Mouse (Mus musculus) myocyte (in vitro differentiated cells): ENCODE data around the gene Cep128. TPM values are rescaled to one million over a fixed set of nuclear protein-coding genes. Genes with fewer than 3 reads are reported as not detected.
"Not testable (repeated sequence)": the region's sequence is repeated elsewhere in the genome, so short reads cannot be mapped to it uniquely, and the experiment has no call there.

Source experiments
- H3K27me3 ChIP-seq: one replicate; pipeline ENCODE4 v1.6.1; 2011; ENCODE audit not compliant: control insufficient read depth, insufficient read depth, insufficient read length
- H3K36me3 ChIP-seq: one replicate; pipeline ENCODE4 v1.6.1; 2011; ENCODE audit not compliant: control insufficient read depth, insufficient read depth
- H3K4me2 ChIP-seq: one replicate; pipeline ENCODE4 v1.6.1; 2011; ENCODE audit warnings: low read depth, control low read depth
- H3K4me3 ChIP-seq: one replicate; pipeline ENCODE4 v1.5.1; 2011; ENCODE audit warnings: mild to moderate bottlenecking, control low read depth, moderate library complexity
- H3K79me2 ChIP-seq: one replicate; pipeline ENCODE4 v1.6.1; 2011; ENCODE audit not compliant: control insufficient read depth, insufficient read depth
- H3ac ChIP-seq: one replicate; pipeline ENCODE4 v1.6.1; 2011; ENCODE audit not compliant: control insufficient read depth, insufficient read length
- CEBPB ChIP-seq: IDR thresholded peaks from 2 replicates; pipeline ENCODE4 v1.6.1; 2011; ENCODE audit warnings: mild to moderate bottlenecking, moderate library complexity; ENCODE audit not compliant: poor library complexity, insufficient read depth, severe bottlenecking
- E2F4 ChIP-seq: IDR thresholded peaks from one replicate; pipeline ENCODE4 v1.6.1; 2011; ENCODE audit warnings: mild to moderate bottlenecking, control low read depth, moderate library complexity; ENCODE audit not compliant: insufficient read depth
- MAX ChIP-seq: IDR thresholded peaks from one replicate; pipeline ENCODE4 v1.6.1; 2011; ENCODE audit warnings: low read depth, mild to moderate bottlenecking, control low read depth
- MYOD1 ChIP-seq, 3 experiments: IDR thresholded peaks; one replicate each; pipeline ENCODE4 v1.6.1; 2011; ENCODE audit warnings: control low read depth in 2 of 3, low read depth in 2 of 3, mild to moderate bottlenecking in 2 of 3, moderate library complexity in 1 of 3; ENCODE audit not compliant: insufficient read length in 2 of 3, control insufficient read depth in 1 of 3
- MYOG ChIP-seq, 3 experiments: IDR thresholded peaks; one replicate each; pipeline ENCODE4 v1.6.1; 2011; ENCODE audit warnings: control low read depth in 2 of 3, low read depth in 2 of 3, mild to moderate bottlenecking in 2 of 3; ENCODE audit not compliant: insufficient read length in 2 of 3, control insufficient read depth in 1 of 3, insufficient read depth in 1 of 3
- POLR2A ChIP-seq: IDR thresholded peaks from one replicate; pipeline ENCODE4 v1.6.1; 2011; ENCODE audit warnings: low read depth, mild to moderate bottlenecking, control low read depth, moderate library complexity; ENCODE audit not compliant: insufficient read length
- POLR2AphosphoS2 ChIP-seq: IDR thresholded peaks from one replicate; pipeline ENCODE4 v1.6.1; 2011; ENCODE audit warnings: low read depth, control low read depth; ENCODE audit not compliant: insufficient read length
- REST ChIP-seq: IDR thresholded peaks from one replicate; pipeline ENCODE4 v1.6.1; 2011; ENCODE audit warnings: mild to moderate bottlenecking, control low read depth, moderate library complexity; ENCODE audit not compliant: insufficient read depth, insufficient read length
- SRF ChIP-seq: IDR thresholded peaks from one replicate; pipeline ENCODE4 v1.6.1; 2011; ENCODE audit warnings: low read depth; ENCODE audit not compliant: control insufficient read depth, insufficient read length
- TCF12 ChIP-seq: IDR thresholded peaks from one replicate; pipeline ENCODE4 v1.6.1; 2011; ENCODE audit warnings: mild to moderate bottlenecking, control low read depth; ENCODE audit not compliant: poor library complexity, insufficient read depth, severe bottlenecking
- TCF3 ChIP-seq: IDR thresholded peaks from one replicate; pipeline ENCODE4 v1.6.1; 2011; ENCODE audit warnings: low read depth, control low read depth; ENCODE audit not compliant: insufficient read length
- USF1 ChIP-seq: IDR thresholded peaks from one replicate; pipeline ENCODE4 v1.6.1; 2011; ENCODE audit warnings: low read depth, mild to moderate bottlenecking, control low read depth, moderate library complexity
- polyA plus RNA-seq: library from polyadenylated mRNA; unstranded; fragments of >200 nt; fragmentation: generic; extraction: Trizol; gene quantifications from one replicate; pipeline ENCODE4 v1.2.1, GENCODE M21; 2012; ENCODE audit warnings: missing spikeins

Cep128 gene
- polyA plus RNA-seq, 1 experiment: 2.9 TPM

DNA sequence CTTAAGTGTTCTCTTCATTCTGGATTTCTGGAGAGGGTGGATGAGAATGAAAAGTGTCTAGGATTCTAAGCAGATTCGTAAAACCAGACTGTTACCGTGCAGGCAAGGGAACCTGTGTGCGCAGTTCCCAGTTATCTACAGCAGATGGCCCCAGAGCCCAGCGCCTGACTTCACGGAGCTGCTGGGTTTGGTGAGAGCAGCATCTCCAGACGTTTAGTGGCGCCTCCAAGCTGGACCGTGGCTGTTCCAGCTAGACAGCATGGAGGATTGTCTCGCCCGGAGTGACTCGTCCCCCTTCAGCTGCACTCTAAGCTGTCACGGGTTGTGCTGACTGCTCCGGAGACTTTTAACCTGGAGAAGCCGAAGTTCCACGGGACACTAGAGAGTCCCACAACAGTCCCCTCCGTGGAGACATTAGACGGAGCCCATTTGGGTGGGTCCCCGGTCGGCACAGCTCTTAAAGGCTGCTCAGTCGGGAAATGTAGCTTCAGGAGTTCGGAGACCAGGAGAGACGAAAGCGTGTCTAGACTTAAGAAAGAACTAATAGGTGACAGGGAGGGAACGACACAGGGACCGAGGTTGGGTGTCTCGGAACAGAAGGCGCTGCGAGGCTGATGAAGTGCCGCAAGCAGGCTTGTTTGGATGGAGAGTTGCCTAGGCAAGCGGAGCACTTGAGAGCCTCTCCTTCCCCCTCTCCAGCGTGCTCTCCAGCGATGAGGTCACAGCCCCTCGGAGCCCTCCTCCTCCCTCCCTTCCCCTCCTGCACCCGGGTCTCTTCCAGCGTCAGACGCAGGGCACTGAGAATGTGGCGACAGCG is 16.2 kb upstream of the Cep128 start:
- no peak for TF ChIP-seq MAX
- TF ChIP-seq USF1: no peak
- TF ChIP-seq CEBPB: no peak
- TF ChIP-seq POLR2AphosphoS2: no peak
- TF ChIP-seq TCF12: no peak
- H3K4me3 ChIP-seq: peak overlapping the region; percentile 10
- peaks cover 34% of the 10 kb centered on the region for H3K27me3 ChIP-seq
- no peaks in the 10 kb centered on the region for H3K36me3 ChIP-seq
- H3K79me2 ChIP-seq: no peaks in the 10 kb centered on the region
- H3ac ChIP-seq: no peak overlapping the region
- H3K4me2 ChIP-seq: peak overlapping the region; percentile 96

DNA sequence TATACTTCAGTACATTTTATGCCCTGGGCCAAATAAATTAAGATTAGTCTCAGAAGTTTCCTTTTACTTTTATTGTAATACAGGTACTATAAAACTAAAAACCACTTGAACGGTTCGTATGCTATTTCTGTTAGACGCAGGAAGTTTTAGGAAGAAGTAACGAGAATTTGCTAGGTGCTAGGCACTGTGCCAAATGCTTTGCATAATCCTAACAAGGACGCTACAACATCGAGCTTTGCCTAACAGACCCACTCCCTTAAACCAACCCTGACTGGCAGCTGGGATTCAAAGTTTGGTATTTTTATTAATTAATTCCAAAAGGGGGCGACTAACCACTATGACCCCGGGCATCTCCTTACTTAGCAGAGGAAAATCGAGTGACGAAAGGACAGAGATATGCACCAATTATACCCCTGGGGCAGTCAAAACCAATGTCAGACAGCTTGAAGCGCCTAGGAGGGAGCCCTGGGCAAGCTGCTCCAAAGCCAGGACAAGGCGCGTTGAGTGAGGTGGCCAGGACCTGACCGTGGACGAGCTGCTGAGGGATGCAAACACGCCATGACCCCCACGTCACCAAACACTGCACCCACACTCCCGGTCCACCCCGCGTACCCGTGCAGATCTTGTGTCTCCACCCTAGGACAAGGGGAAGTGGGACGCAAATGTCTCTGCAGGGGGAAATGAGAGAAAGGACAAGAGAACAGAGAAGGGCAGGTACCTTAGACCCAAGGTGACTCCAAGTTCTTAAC is 519 bp downstream of the Cep128 start:
- H3K4me3 ChIP-seq: peak overlapping the region; percentile 70
- peak overlapping the region; percentile 87 for H3K4me2 ChIP-seq
- no peaks in the 10 kb centered on the region for H3K27me3 ChIP-seq
- H3K36me3 ChIP-seq: no peaks in the 10 kb centered on the region
- no peak for TF ChIP-seq MYOD1 (IDR thresholded peaks at IDR 0.05; ENCODE audit: control insufficient read depth in 1 of 3, insufficient read length in 2 of 3, low read depth in 2 of 3)
- TF ChIP-seq CEBPB: no peak
- H3ac ChIP-seq: no peak overlapping the region
- peaks cover 3% of the 10 kb centered on the region for H3K79me2 ChIP-seq

- Histone ChIP-seq H3K27me3 (no peaks in the 10 kb centered on the region), H3K4me2 (no peak overlapping the region), H3ac (no peak overlapping the region), H3K36me3 (peaks cover 6% of the 10 kb centered on the region), H3K4me3 (no peak overlapping the region), H3K79me2 (no peaks in the 10 kb centered on the region)
- no peak for TF ChIP-seq CEBPB
- no peak for TF ChIP-seq SRF
- no peak for TF ChIP-seq MYOG (IDR thresholded peaks at IDR 0.05; ENCODE audit: control insufficient read depth in 1 of 3, insufficient read depth in 1 of 3, insufficient read length in 2 of 3, low read depth in 2 of 3)
- TF ChIP-seq POLR2AphosphoS2: no peak
- no peak for TF ChIP-seq MAX
- TF ChIP-seq USF1: no peak
These were observed 15.0 kb downstream of the Cep128 start for GRCm38 (mm10) chr12:91369173-91369572.

GRCm38 (mm10) chr12:91353783-91354182 is 30.4 kb downstream of the Cep128 start:
- Histone ChIP-seq H3K36me3 (no peaks in the 10 kb centered on the region), H3K79me2 (no peaks in the 10 kb centered on the region), H3K27me3 (no peaks in the 10 kb centered on the region), H3K4me3 (no peak overlapping the region), H3K4me2 (no peak overlapping the region), H3ac (no peak overlapping the region)
- TF ChIP-seq MYOD1 (IDR thresholded peaks at IDR 0.05; ENCODE audit: control insufficient read depth in 1 of 3, insufficient read length in 2 of 3, low read depth in 2 of 3) (no peak), CEBPB (no peak), POLR2AphosphoS2 (no peak), SRF (no peak), MAX (no peak), E2F4 (no peak), USF1 (no peak), REST (no peak), MYOG (IDR thresholded peaks at IDR 0.05; ENCODE audit: control insufficient read depth in 1 of 3, insufficient read depth in 1 of 3, insufficient read length in 2 of 3, low read depth in 2 of 3) (no peak), POLR2A (no peak), TCF3 (no peak), TCF12 (no peak)

DNA sequence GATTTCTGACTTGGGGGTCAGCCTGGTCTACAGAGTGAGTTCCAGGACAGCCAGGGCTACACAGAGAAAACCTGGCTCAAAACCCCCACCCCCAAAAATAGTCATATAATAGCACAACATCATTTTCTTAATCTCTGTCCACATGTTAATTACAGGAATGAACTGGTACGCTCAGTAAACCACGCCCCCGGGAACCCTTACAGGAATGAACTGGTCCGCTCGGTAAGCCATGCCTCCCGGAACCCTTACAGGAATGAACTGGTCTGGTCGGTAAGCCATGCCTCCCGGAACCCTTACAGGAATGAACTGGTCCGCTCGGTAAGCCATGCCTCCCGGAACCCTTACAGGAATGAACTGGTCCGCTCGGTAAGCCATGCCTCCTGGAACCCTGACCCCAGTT is 45.6 kb downstream of the Cep128 start:
- H3K36me3 ChIP-seq, H3ac ChIP-seq, H3K4me3 ChIP-seq, H3K79me2 ChIP-seq, H3K27me3 ChIP-seq, H3K4me2 ChIP-seq: not testable (repeated sequence)
